Mouse (Mus musculus) kidney, embryonic 16.5 days (tissue): ENCODE data around the gene Rpp25. TPM values are rescaled to one million over a fixed set of nuclear protein-coding genes. Genes with fewer than 3 reads are reported as not detected.

ENCODE experiments used
- ATAC-seq: fragments of 200-750 bp; cut with Nextera tagmentation; 2 replicates; pipeline ENCODE4 v1.8.0; 2017; ENCODE audit warnings: moderate TSS enrichment; ENCODE audit not compliant: low FRiP score, low TSS enrichment
- H3K27ac ChIP-seq: fragments of 300-500 bp; sonication (generic); 2 replicates; pipeline ENCODE4 v1.5.1; 2014; ENCODE audit warnings: low read length
- H3K27me3 ChIP-seq: fragments of 300-500 bp; sonication (generic); 2 replicates; pipeline ENCODE4 v1.6.1; 2014; ENCODE audit warnings: low read length, control low read depth, mixed read lengths; ENCODE audit not compliant: insufficient read depth
- H3K36me3 ChIP-seq: fragments of 300-500 bp; sonication (generic); 2 replicates; pipeline ENCODE4 v1.6.1; 2014; ENCODE audit warnings: low read length, control low read depth, mixed read lengths; ENCODE audit not compliant: insufficient read depth
- H3K4me1 ChIP-seq: fragments of 300-500 bp; sonication (generic); 2 replicates; pipeline ENCODE4 v1.6.1; 2014; ENCODE audit warnings: low read length, control low read depth, mixed read lengths; ENCODE audit not compliant: insufficient read depth
- H3K4me2 ChIP-seq: fragments of 300-500 bp; sonication (generic); replicated peaks from 2 replicates; pipeline ENCODE4 v1.6.1; 2014; ENCODE audit warnings: low read depth, low read length
- H3K4me3 ChIP-seq: fragments of 300-500 bp; sonication (generic); 2 replicates; pipeline ENCODE4 v1.5.1; 2014; ENCODE audit warnings: mild to moderate bottlenecking, low read length
- H3K9ac ChIP-seq: fragments of 300-500 bp; sonication (generic); replicated peaks from 2 replicates; pipeline ENCODE4 v1.6.1; 2014; ENCODE audit warnings: low read length
- H3K9me3 ChIP-seq: fragments of 300-500 bp; sonication (generic); 2 replicates; pipeline ENCODE4 v1.6.1; 2016; ENCODE audit warnings: low read length, control low read depth
- WGBS: fragments of 180-500 bp; shearing (Covaris S2); extraction: QIAGEN DNeasy Blood & Tissue Kit; methylation state at CpG from one replicate; pipeline ENCODE4 v1.1.7; 2014; 5-methylcytosine and 5-hydroxymethylcytosine counted together
- polyA plus RNA-seq: library from polyadenylated mRNA; unstranded; fragments of >200 nt; fragmentation: Nextera tagmentation; extraction: Ambion mirVana; gene quantifications from 2 replicates; pipeline ENCODE4 v1.2.1, GENCODE M21; 2015

The Rpp25 gene
- polyA plus RNA-seq, result 5.5 and 6.4 TPM in 2 replicates

DNA sequence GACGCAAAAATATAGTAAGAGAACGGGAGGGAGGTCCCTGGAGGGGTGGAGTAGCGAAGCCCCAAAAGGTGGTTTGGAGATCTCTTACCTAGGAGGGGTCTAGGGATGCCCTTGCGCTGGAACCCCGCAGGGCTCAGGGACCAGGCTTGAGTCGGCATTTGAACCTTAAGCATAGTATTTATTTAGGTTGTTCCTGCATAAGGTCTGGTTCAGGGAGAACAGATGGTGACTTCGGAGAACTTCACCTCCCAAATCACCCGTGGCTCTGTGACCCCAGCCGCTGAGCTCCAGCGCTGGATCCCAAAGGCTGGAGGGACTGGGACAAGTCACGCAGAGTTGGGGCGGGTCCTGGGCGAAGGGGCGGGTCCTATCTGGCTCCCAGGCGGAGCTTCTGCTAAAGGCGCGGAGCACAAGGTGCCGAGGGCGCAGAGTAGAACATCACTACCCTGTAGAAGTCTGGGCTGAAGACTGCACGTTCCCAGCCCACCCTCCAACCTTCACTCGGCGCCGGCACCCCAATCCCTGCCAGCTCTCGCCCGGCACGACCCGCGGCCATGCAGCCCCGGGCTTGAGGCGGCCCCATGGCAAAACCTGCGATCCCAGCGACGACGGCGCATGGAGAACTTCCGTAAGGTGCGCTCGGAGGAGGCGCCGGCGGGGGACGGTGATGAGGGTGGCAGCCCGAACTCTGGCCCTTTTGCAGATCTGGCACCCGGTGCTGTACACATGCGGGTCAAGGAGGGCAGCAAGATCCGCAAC lies at the start of gene Rpp25:
TSS of gene Rpp25 (plus strand) at position 405 of the 759 bp plus-strand sequence.
- no peaks in the 10 kb centered on the region for H3K9me3 ChIP-seq
- peak within 1 kb of the TSS; percentile 55; the same call in 1 of the 2 replicates for H3K27ac ChIP-seq
- H3K27me3 ChIP-seq, result peaks cover 71% of the 10 kb centered on the region
- ATAC-seq, result peak; percentile 67
- peak within 1 kb of the TSS; percentile 93 for H3K4me2 ChIP-seq
- H3K4me1 ChIP-seq, result peaks cover 52% of the 10 kb centered on the region
- H3K4me3 ChIP-seq, result peak within 1 kb of the TSS; percentile 55
- H3K36me3 ChIP-seq, result no peaks in the 10 kb centered on the region
- H3K9ac ChIP-seq, result peak within 1 kb of the TSS; percentile 31
- under 1% methylated on average over 46 of the region's 46 CpGs for WGBS

GRCm38 (mm10) chr9:57459707-57460106 lies 44.1 kb upstream of the Rpp25 start:
- Histone ChIP-seq H3K27ac (no peak overlapping the region), H3K9me3 (no peaks in the 10 kb centered on the region), H3K4me3 (no peak overlapping the region), H3K27me3 (no peaks in the 10 kb centered on the region), H3K36me3 (no peaks in the 10 kb centered on the region), H3K9ac (no peak overlapping the region), H3K4me1 (no peaks in the 10 kb centered on the region), H3K4me2 (no peak overlapping the region)
- WGBS, result 96% methylated on average over 2 of the region's 2 CpGs
- ATAC-seq, result no peak

GRCm38 (mm10) chr9:57462866-57463265 lies 41.0 kb upstream of the Rpp25 start:
- no peak overlapping the region for H3K4me3 ChIP-seq
- 75% methylated on average over 6 of the region's 6 CpGs for WGBS
- peaks cover 9% of the 10 kb centered on the region for H3K4me1 ChIP-seq
- H3K36me3 ChIP-seq, result no peaks in the 10 kb centered on the region
- no peak for ATAC-seq
- H3K4me2 ChIP-seq, result no peak overlapping the region
- peak overlapping the region; percentile 64; the same call in 1 of the 2 replicates for H3K27ac ChIP-seq
- no peak overlapping the region for H3K9ac ChIP-seq
- H3K9me3 ChIP-seq, result no peaks in the 10 kb centered on the region
- no peaks in the 10 kb centered on the region for H3K27me3 ChIP-seq

- no peak overlapping the region for H3K27ac ChIP-seq
- H3K27me3 ChIP-seq, result no peaks in the 10 kb centered on the region
- H3K36me3 ChIP-seq, result no peaks in the 10 kb centered on the region
- WGBS, result 44% methylated on average over 3 of the region's 3 CpGs
- no peaks in the 10 kb centered on the region for H3K9me3 ChIP-seq
- H3K9ac ChIP-seq, result peak overlapping the region; percentile 82; the same call in 1 of the 2 replicates
- H3K4me1 ChIP-seq, result peaks cover 9% of the 10 kb centered on the region
- no peak for ATAC-seq
- no peak overlapping the region for H3K4me3 ChIP-seq
- peak overlapping the region; percentile 90; the same call in 1 of the 2 replicates for H3K4me2 ChIP-seq
Measured at GRCm38 (mm10) chr9:57466101-57466500, 37.7 kb upstream of the Rpp25 start.

- peak; percentile 59; the same call in 1 of the 2 replicates for ATAC-seq
- 2% methylated on average over 18 of the region's 18 CpGs for WGBS
- Histone ChIP-seq H3K9ac (peak overlapping the region; percentile 82), H3K9me3 (no peaks in the 10 kb centered on the region), H3K4me3 (peak overlapping the region; percentile 81), H3K27me3 (no peaks in the 10 kb centered on the region), H3K4me1 (peaks cover 9% of the 10 kb centered on the region), H3K27ac (0 out of 2 replicates have a peak overlapping the region, but pooled peaks have one; percentile 8), H3K4me2 (peak overlapping the region; percentile 90), H3K36me3 (no peaks in the 10 kb centered on the region)
Measured at GRCm38 (mm10) chr9:57467271-57467771, 36.5 kb upstream of the Rpp25 start.

DNA sequence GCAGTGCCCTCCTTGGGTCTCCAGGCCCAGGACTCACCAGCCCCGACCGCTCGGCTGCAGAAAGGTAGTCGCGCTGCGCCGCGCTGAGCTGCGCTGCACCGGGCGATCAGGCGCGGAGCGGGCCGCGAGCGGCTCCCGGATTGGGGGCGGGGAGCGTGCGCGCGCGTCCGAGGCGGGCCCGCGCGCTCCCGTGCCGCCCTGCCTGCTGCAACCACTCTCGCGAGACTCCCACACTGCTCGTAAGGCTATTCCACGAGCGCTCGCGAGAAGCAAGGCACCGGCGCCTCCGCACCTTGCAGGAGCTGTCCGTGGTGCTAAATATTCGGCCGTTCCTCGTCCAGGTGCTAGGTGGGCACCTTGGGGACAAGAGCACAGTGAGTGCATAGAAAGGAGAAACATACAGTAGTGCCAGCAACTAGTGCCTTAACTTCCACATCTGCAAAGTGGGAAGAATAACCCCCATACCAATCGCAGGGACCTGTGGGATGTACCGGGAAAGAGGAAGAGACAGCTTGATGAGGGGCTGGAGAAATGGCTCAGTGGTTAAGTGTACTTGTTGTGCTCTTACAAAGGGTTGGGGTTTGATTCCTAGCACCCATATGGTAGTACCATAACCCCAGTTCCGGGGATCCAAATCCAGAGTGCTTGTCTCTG lies 35.8 kb upstream of the Rpp25 start, which contains the start of gene Scamp5:
TSS of gene Scamp5 (minus strand) at position 165 of the 654 bp plus-strand sequence.
- no peaks in the 10 kb centered on the region for H3K27me3 ChIP-seq
- peaks cover 9% of the 10 kb centered on the region for H3K4me1 ChIP-seq
- peak; percentile 93 for ATAC-seq
- H3K9ac ChIP-seq, result peak within 1 kb of the TSS; percentile 82
- peak within 1 kb of the TSS; percentile 90 for H3K4me2 ChIP-seq
- no peaks in the 10 kb centered on the region for H3K36me3 ChIP-seq
- no peaks in the 10 kb centered on the region for H3K9me3 ChIP-seq
- 0 out of 2 replicates have a peak within 1 kb of the TSS, but pooled peaks have one; percentile 8 for H3K27ac ChIP-seq
- peak within 1 kb of the TSS; percentile 81 for H3K4me3 ChIP-seq
- WGBS, result 2% methylated on average over 48 of the region's 48 CpGs

- WGBS, result 77% methylated on average over 4 of the region's 4 CpGs
Measured at GRCm38 (mm10) chr9:57468914-57469313, 34.9 kb upstream of the Rpp25 start.

GRCm38 (mm10) chr9:57485774-57486173 lies 18.1 kb upstream of the Rpp25 start:
- no peak overlapping the region for H3K4me3 ChIP-seq
- no peak overlapping the region for H3K9ac ChIP-seq
- H3K4me2 ChIP-seq, result no peak overlapping the region
- H3K4me1 ChIP-seq, result no peaks in the 10 kb centered on the region
- H3K27ac ChIP-seq, result no peak overlapping the region
- H3K27me3 ChIP-seq, result no peaks in the 10 kb centered on the region; the same call in 1 of the 2 replicates
- H3K36me3 ChIP-seq, result no peaks in the 10 kb centered on the region
- no peaks in the 10 kb centered on the region for H3K9me3 ChIP-seq
- ATAC-seq, result no peak
- WGBS, result 14% methylated on average over 7 of the region's 7 CpGs

More at GRCm38 (mm10) chr9:57468914-57469313, 34.9 kb upstream of the Rpp25 start:
- Histone ChIP-seq H3K4me2 (no peak overlapping the region), H3K4me1 (peaks cover 9% of the 10 kb centered on the region), H3K4me3 (no peak overlapping the region), H3K36me3 (no peaks in the 10 kb centered on the region), H3K27ac (no peak overlapping the region), H3K9ac (no peak overlapping the region), H3K9me3 (no peaks in the 10 kb centered on the region), H3K27me3 (no peaks in the 10 kb centered on the region)
- no peak for ATAC-seq

GRCm38 (mm10) chr9:57487807-57488206 lies 16.0 kb upstream of the Rpp25 start:
- H3K9ac ChIP-seq, result no peak overlapping the region
- H3K4me1 ChIP-seq, result no peaks in the 10 kb centered on the region
- no peak overlapping the region for H3K27ac ChIP-seq
- WGBS, result 64% methylated on average over 7 of the region's 7 CpGs
- ATAC-seq, result no peak
- H3K9me3 ChIP-seq, result no peaks in the 10 kb centered on the region
- no peaks in the 10 kb centered on the region for H3K36me3 ChIP-seq
- H3K27me3 ChIP-seq, result no peaks in the 10 kb centered on the region; the same call in 1 of the 2 replicates
- H3K4me2 ChIP-seq, result no peak overlapping the region
- H3K4me3 ChIP-seq, result no peak overlapping the region
